13 mouse cellular contexts compared by ENCODE assay signal in genomic region chr3:88615117-88615516, GRCm38 (mm10). TPM values are rescaled to one million over a fixed set of nuclear protein-coding genes. Genes with fewer than 3 reads are reported as not detected.
DNase-seq lines count a peak whose midpoint lies in the region; ATAC-seq and TF ChIP-seq lines count a peak whose summit lies in the region.
"Had no signal": no experiment of that assay in that cellular context is flagged by ENCODE, and none has a peak within 500 bp of the region (broad histone marks: within the 10 kb centered on the region; RNA-seq: fewer than 3 reads in every experiment).

No protein-coding gene starts in this region.

- H3K4me1 ChIP-seq in lung, embryonic 14.5 days (ENCODE audit: insufficient read depth), result peaks cover 14% of the 10 kb centered on the region
- peaks cover 7% of the 10 kb centered on the region for H3K4me1 ChIP-seq in lung, adult 2 months (ENCODE audit: control insufficient read depth, insufficient read depth, low read length)
- H3K4me1 ChIP-seq in embryonic facial prominence, embryonic 15.5 days, result peaks cover 30% of the 10 kb centered on the region
- no peaks in the 10 kb centered on the region; the same call in 1 of the 2 replicates for H3K4me1 ChIP-seq in stomach, embryonic 14.5 days (ENCODE audit: control insufficient read depth, insufficient read depth, low read length)
- peaks cover 3% of the 10 kb centered on the region; the same call in 1 of the 2 replicates for H3K4me1 ChIP-seq in forebrain, embryonic 14.5 days (ENCODE audit: control insufficient read depth, insufficient read depth, low read length)

- peak overlapping the region; percentile 26; the same call in 1 of the 2 replicates for H3K4me3 ChIP-seq in lung, embryonic 14.5 days (ENCODE audit: low read depth, low read length)
- no peak overlapping the region for H3K4me3 ChIP-seq in lung, adult 2 months (replicated peaks; ENCODE audit: extremely low read depth, low read depth, low read length)
- H3K4me3 ChIP-seq in embryonic facial prominence, embryonic 15.5 days (replicated peaks), result no peak overlapping the region
- H3K4me3 ChIP-seq in stomach, embryonic 14.5 days (ENCODE audit: low read depth, low read length), result no peak overlapping the region
- H3K4me3 ChIP-seq in forebrain, embryonic 14.5 days (ENCODE audit: low read depth, low read length), result no peak overlapping the region
- H3K4me3 ChIP-seq: left cerebral cortex, adult 2 months had no signal

- no peaks in the 10 kb centered on the region for H3K9me3 ChIP-seq in lung, embryonic 14.5 days (ENCODE audit: low read depth, low read length)
- H3K9me3 ChIP-seq in embryonic facial prominence, embryonic 15.5 days (replicated peaks), result no peaks in the 10 kb centered on the region
- H3K9me3 ChIP-seq in stomach, embryonic 14.5 days (ENCODE audit: control insufficient read depth, low read depth, low read length), result no peaks in the 10 kb centered on the region
- H3K9me3 ChIP-seq in forebrain, embryonic 14.5 days (replicated peaks; ENCODE audit: control insufficient read depth, low read length), result no peaks in the 10 kb centered on the region

- H3K36me3 ChIP-seq in lung, embryonic 14.5 days (ENCODE audit: insufficient read depth), result no peaks in the 10 kb centered on the region
- no peaks in the 10 kb centered on the region for H3K36me3 ChIP-seq in embryonic facial prominence, embryonic 15.5 days
- H3K36me3 ChIP-seq in stomach, embryonic 14.5 days (ENCODE audit: control insufficient read depth, insufficient read depth, low read length), result no peaks in the 10 kb centered on the region
- no peaks in the 10 kb centered on the region for H3K36me3 ChIP-seq in forebrain, embryonic 14.5 days (ENCODE audit: control insufficient read depth, insufficient read depth, low read length)

- no peak for TF ChIP-seq POLR2A in lung, adult 2 months (IDR thresholded peaks at IDR 0.05; ENCODE audit: borderline replicate concordance, extremely low read depth, low read depth, low read length)

- H3K27me3 ChIP-seq in lung, embryonic 14.5 days (ENCODE audit: insufficient read depth, low read length), result no peaks in the 10 kb centered on the region
- no peaks in the 10 kb centered on the region for H3K27me3 ChIP-seq in embryonic facial prominence, embryonic 15.5 days
- H3K27me3 ChIP-seq in stomach, embryonic 14.5 days (ENCODE audit: control insufficient read depth, insufficient read depth, low read length), result no peaks in the 10 kb centered on the region
- H3K27me3 ChIP-seq in forebrain, embryonic 14.5 days (replicated peaks; ENCODE audit: control insufficient read depth, insufficient read depth, low read length), result no peaks in the 10 kb centered on the region

- TF ChIP-seq CTCF in lung, embryonic 14.5 days (IDR thresholded peaks at IDR 0.05; ENCODE audit: low read depth), result no peak
- no peak for TF ChIP-seq CTCF in lung, adult 2 months (IDR thresholded peaks at IDR 0.05; ENCODE audit: insufficient read depth, low read length)

- H3K4me2 ChIP-seq in lung, embryonic 14.5 days, result peak overlapping the region; percentile 52
- no peak overlapping the region for H3K4me2 ChIP-seq in embryonic facial prominence, embryonic 15.5 days (replicated peaks)
- peak overlapping the region; percentile 2; the same call in 1 of the 2 replicates for H3K4me2 ChIP-seq in stomach, embryonic 14.5 days (replicated peaks; ENCODE audit: low read depth, low read length)
- no peak overlapping the region for H3K4me2 ChIP-seq in forebrain, embryonic 14.5 days (ENCODE audit: low read length)

- DNase-seq in lung, embryonic 14.5 days, result peak; percentile 65
- no peak for DNase-seq in lung, adult 2 months
- peak; percentile 71 for DNase-seq in kidney, postnatal 10 days
- no peak for DNase-seq in urinary bladder, adult 18-20 months (ENCODE audit: low spot score in 2 of 2)
- no peak for DNase-seq in gastrocnemius, postnatal 36 days
- DNase-seq in forebrain, embryonic 14.5 days (ENCODE audit: low spot score), result no peak
- DNase-seq: spleen, adult 18-20 months had no signal

- WGBS in lung, embryonic 14.5 days, result 49% methylated on average over 5 of the region's 5 CpGs
- WGBS in lung, adult 2 months, result 66% methylated on average over 5 of the region's 5 CpGs
- 49% methylated on average over 5 of the region's 5 CpGs for WGBS in embryonic facial prominence, embryonic 15.5 days
- 48% methylated on average over 5 of the region's 5 CpGs for WGBS in stomach, embryonic 14.5 days
- 65% methylated on average over 5 of the region's 5 CpGs for WGBS in forebrain, embryonic 14.5 days

- peak overlapping the region; percentile 40 for H3K9ac ChIP-seq in lung, embryonic 14.5 days
- H3K9ac ChIP-seq in embryonic facial prominence, embryonic 15.5 days, result no peak overlapping the region
- H3K9ac ChIP-seq in stomach, embryonic 14.5 days (replicated peaks; ENCODE audit: low read depth, low read length), result no peak overlapping the region
- H3K9ac ChIP-seq in forebrain, embryonic 14.5 days (ENCODE audit: low read length), result no peak overlapping the region

- intact Hi-C loops in gastrocnemius, postnatal 36 days (cut with DNase I), result no loop called here

- peak overlapping the region; percentile 77 for H3K27ac ChIP-seq in lung, embryonic 14.5 days (ENCODE audit: low read depth)
- H3K27ac ChIP-seq in embryonic facial prominence, embryonic 15.5 days (replicated peaks), result peak overlapping the region; percentile 79
- H3K27ac ChIP-seq in stomach, embryonic 14.5 days (ENCODE audit: low read length), result 0 out of 2 replicates have a peak overlapping the region, but pooled peaks have one; percentile 30
- H3K27ac ChIP-seq in forebrain, embryonic 14.5 days (ENCODE audit: low read depth, low read length), result no peak overlapping the region
- H3K27ac ChIP-seq: left cerebral cortex, adult 2 months; macrophage had no signal

- ATAC-seq in lung, embryonic 14.5 days (ENCODE audit: insufficient read depth), result peak; percentile 72
- ATAC-seq in embryonic facial prominence, embryonic 15.5 days (ENCODE audit: insufficient number of reproducible peaks, low FRiP score, low TSS enrichment, low read depth), result peak; percentile 51
- ATAC-seq in stomach, embryonic 14.5 days (ENCODE audit: insufficient number of reproducible peaks, insufficient read depth, low FRiP score, low read depth), result peak; percentile 76; the same call in 1 of the 2 replicates
- ATAC-seq in forebrain, embryonic 14.5 days, result no peak

RNA-seq across cellular contexts. Expression of gene Arhgef2, which starts 9.4 kb away (rescaled TPM):
- polyA plus RNA-seq in lung, embryonic 14.5 days (2014; fragmentation: Nextera tagmentation; extraction: Ambion mirVana), result 115 and 127 TPM in 2 replicates
- 186 and 233 TPM in 2 replicates for polyA plus RNA-seq in lung, adult 2 months (2012; rRNA removed)
- polyA plus RNA-seq in embryonic facial prominence, embryonic 15.5 days (2015; fragmentation: Nextera tagmentation; extraction: Ambion mirVana), result 96.6 and 97.9 TPM in 2 replicates
- polyA plus RNA-seq in stomach, embryonic 14.5 days (2014; fragmentation: Nextera tagmentation; extraction: Ambion mirVana), result 108 and 119 TPM in 2 replicates
- 10 to 100 TPM; 18.5 to 29.3 TPM for total RNA-seq in gastrocnemius, postnatal 36 days (2021)
- polyA plus RNA-seq in forebrain, embryonic 14.5 days (2014; fragmentation: Nextera tagmentation; extraction: Ambion mirVana), result 90.6 and 122 TPM in 2 replicates

RNA-seq across cellular contexts. Expression of gene Rxfp4, which starts 37.8 kb away (rescaled TPM):
- not detected in 2 replicates for polyA plus RNA-seq in lung, embryonic 14.5 days (2014; fragmentation: Nextera tagmentation; extraction: Ambion mirVana)
- 0.41 and 0.76 TPM in 2 replicates for polyA plus RNA-seq in lung, adult 2 months (2012; rRNA removed)
- not detected in 2 replicates for polyA plus RNA-seq in embryonic facial prominence, embryonic 15.5 days (2015; fragmentation: Nextera tagmentation; extraction: Ambion mirVana)
- not detected in 2 replicates for polyA plus RNA-seq in stomach, embryonic 14.5 days (2014; fragmentation: Nextera tagmentation; extraction: Ambion mirVana)
- total RNA-seq in gastrocnemius, postnatal 36 days (2021), result not detected
- not detected in 2 replicates for polyA plus RNA-seq in forebrain, embryonic 14.5 days (2014; fragmentation: Nextera tagmentation; extraction: Ambion mirVana)
- total RNA-seq: left cerebral cortex, adult 2 months had no signal
- polyA plus RNA-seq: heart, embryonic 14.5 days; macrophage; neural tube, embryonic 14.5 days had no signal

RNA-seq across cellular contexts. Expression of gene Ssr2, which starts 39.4 kb away (rescaled TPM):
- polyA plus RNA-seq in lung, embryonic 14.5 days (2014; fragmentation: Nextera tagmentation; extraction: Ambion mirVana), result 278 and 285 TPM in 2 replicates
- polyA plus RNA-seq in lung, adult 2 months (2012; rRNA removed), result 139 and 188 TPM in 2 replicates
- 339 and 341 TPM in 2 replicates for polyA plus RNA-seq in embryonic facial prominence, embryonic 15.5 days (2015; fragmentation: Nextera tagmentation; extraction: Ambion mirVana)
- 295 and 301 TPM in 2 replicates for polyA plus RNA-seq in stomach, embryonic 14.5 days (2014; fragmentation: Nextera tagmentation; extraction: Ambion mirVana)
- 10 to 100 TPM; 46.3 to 51.4 TPM for total RNA-seq in gastrocnemius, postnatal 36 days (2021)
- polyA plus RNA-seq in forebrain, embryonic 14.5 days (2014; fragmentation: Nextera tagmentation; extraction: Ambion mirVana), result 135 and 155 TPM in 2 replicates

Comparison
In these comparisons a context has a peak if more than half of its experiments do, and no peak if none do; other contexts are left out.
1. DNase-seq: peak in lung, embryonic 14.5 days (single experiment) and kidney, postnatal 10 days (single experiment); none in lung, adult 2 months (single experiment), urinary bladder, adult 18-20 months (0 of 2), gastrocnemius, postnatal 36 days (0 of 2) and forebrain, embryonic 14.5 days (single experiment).
2. H3K4me2 ChIP-seq: peak in lung, embryonic 14.5 days (single experiment) and stomach, embryonic 14.5 days (single experiment); none in embryonic facial prominence, embryonic 15.5 days (single experiment) and forebrain, embryonic 14.5 days (single experiment).